Mouse (Mus musculus): ENCODE data around the gene Comt.

DNA sequence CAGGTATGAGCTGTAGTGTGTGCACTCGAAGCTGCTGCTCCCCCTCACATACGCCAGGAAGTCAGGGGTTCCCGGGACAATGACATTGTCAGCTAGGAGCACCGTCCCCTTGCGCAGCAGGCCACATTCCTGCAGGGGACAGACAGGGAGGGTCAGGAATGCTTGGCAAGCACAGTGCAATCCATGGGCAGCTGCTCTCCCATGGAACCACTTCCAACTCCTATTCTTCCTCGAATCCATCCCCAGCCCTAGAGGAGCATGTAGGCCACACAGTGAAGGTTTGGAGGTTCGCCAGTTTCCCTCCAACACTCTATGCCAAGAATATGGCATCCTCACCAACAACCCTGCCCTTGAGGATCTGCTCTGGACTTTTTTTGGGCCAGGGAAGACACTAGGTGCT is 18.7 kb downstream of the Comt start:
- TF ChIP-seq CTCF (IDR thresholded peaks at IDR 0.05): no peak
- TF ChIP-seq POLR2A (IDR thresholded peaks at IDR 0.05; ENCODE audit: insufficient read depth, low read depth, low read length): no peak
- TF ChIP-seq EP300 (IDR thresholded peaks at IDR 0.05; ENCODE audit: insufficient read depth, low read depth, low read length): peak; percentile 53

All from heart, adult 2 months (tissue).